Mouse (Mus musculus) brain, embryonic 18.5 days (tissue): Measurements from ENCODE around the gene Cfap45.

Experiments used
- DNase-seq: peaks from one replicate; pipeline ENCODE4 v3.0.0-alpha.2; 2012; ENCODE audit warnings: low read depth, low spot score

Gene Cfap45

GRCm38 (mm10) chr1:172496030-172496429, 24.6 kb upstream of the Cfap45 start:
- no peak for DNase-seq

GRCm38 (mm10) chr1:172497428-172497827, 23.2 kb upstream of the Cfap45 start:
- DNase-seq, result no peak

- DNase-seq, result no peak
Observed at GRCm38 (mm10) chr1:172499765-172500441, 20.7 kb upstream of the Cfap45 start, which contains the start of gene Tagln2. Gene Tagln2 (plus strand): TSS chr1:172500047.

GRCm38 (mm10) chr1:172500451-172501370, 19.9 kb upstream of the Cfap45 start:
- no peak for DNase-seq

- no peak for DNase-seq
Observed at GRCm38 (mm10) chr1:172501371-172502144, 19.0 kb upstream of the Cfap45 start.

- no peak for DNase-seq
Observed at GRCm38 (mm10) chr1:172502145-172503110, 18.2 kb upstream of the Cfap45 start.

- DNase-seq, result no peak
Observed at GRCm38 (mm10) chr1:172503111-172503997, 17.2 kb upstream of the Cfap45 start.

GRCm38 (mm10) chr1:172504756-172505155, 15.8 kb upstream of the Cfap45 start:
- DNase-seq, result no peak

GRCm38 (mm10) chr1:172507001-172507400, 13.6 kb upstream of the Cfap45 start:
- DNase-seq, result no peak

GRCm38 (mm10) chr1:172507701-172508100, 12.9 kb upstream of the Cfap45 start:
- DNase-seq, result no peak

- DNase-seq, result no peak
Observed at GRCm38 (mm10) chr1:172508172-172508571, 12.4 kb upstream of the Cfap45 start.

- DNase-seq, result no peak
Observed at GRCm38 (mm10) chr1:172509235-172509634, 11.4 kb upstream of the Cfap45 start.

GRCm38 (mm10) chr1:172509983-172510382, 10.6 kb upstream of the Cfap45 start:
- no peak for DNase-seq

GRCm38 (mm10) chr1:172510421-172510972, 10.1 kb upstream of the Cfap45 start:
- DNase-seq, result no peak

- no peak for DNase-seq
Observed at GRCm38 (mm10) chr1:172512962-172513361, 7.6 kb upstream of the Cfap45 start.

- DNase-seq, result no peak
Observed at GRCm38 (mm10) chr1:172513525-172514212, 6.9 kb upstream of the Cfap45 start.

- DNase-seq, result no peak
Observed at GRCm38 (mm10) chr1:172514213-172514529, 6.4 kb upstream of the Cfap45 start.

- DNase-seq, result no peak
Observed at GRCm38 (mm10) chr1:172514551-172515268, 5.9 kb upstream of the Cfap45 start.
